10 mouse cellular contexts compared by ENCODE assay signal in genomic region chr10:110938841-110939549, GRCm38 (mm10). TPM values are rescaled to one million over a fixed set of nuclear protein-coding genes. Genes with fewer than 3 reads are reported as not detected.
DNase-seq lines count a peak whose midpoint lies in the region; ATAC-seq lines count a peak whose summit lies in the region.
"Had no signal": no experiment of that assay in that cellular context is flagged by ENCODE, and none has a peak within 500 bp of the region (broad histone marks: within the 10 kb centered on the region; RNA-seq: fewer than 3 reads in every experiment).

No protein-coding gene starts in this region.

- H3K9me3 ChIP-seq in lung, embryonic 16.5 days (ENCODE audit: control insufficient read depth, low read length): no peaks in the 10 kb centered on the region

- peak; percentile 75 for ATAC-seq in frontal cortex, adult (ENCODE audit: low TSS enrichment)
- ATAC-seq in lung, embryonic 16.5 days (ENCODE audit: low read depth): 0 out of 2 replicates have a peak, but pooled peaks have one; percentile 43

- H3K36me3 ChIP-seq in lung, embryonic 16.5 days (ENCODE audit: control insufficient read depth, insufficient read depth, low read length): peaks cover 4% of the 10 kb centered on the region

- H3K4me2 ChIP-seq in lung, embryonic 16.5 days (ENCODE audit: low read depth, low read length): no peak overlapping the region
- H3K4me2 ChIP-seq: heart, embryonic 11.5 days had no signal

- H3K9ac ChIP-seq in lung, embryonic 16.5 days (ENCODE audit: low read length): no peak overlapping the region

- no peak overlapping the region for H3K27ac ChIP-seq in lung, embryonic 16.5 days (ENCODE audit: low read length)

- H3K4me1 ChIP-seq in lung, embryonic 16.5 days (replicated peaks; ENCODE audit: control insufficient read depth, insufficient read depth, low read length): peaks cover 14% of the 10 kb centered on the region

- no peak overlapping the region for H3K4me3 ChIP-seq in lung, embryonic 16.5 days (ENCODE audit: low read length)

- DNase-seq in frontal cortex, postnatal 14 days (ENCODE audit: low spot score in 2 of 2): no peak
- DNase-seq in lung, postnatal 36 days: no peak
- DNase-seq in layer of hippocampus, adult 9-10 months (ENCODE audit: low spot score): peak; percentile 49
- peak; percentile 39 for DNase-seq in right cerebral cortex, postnatal 14 days
- no peak for DNase-seq in adipocyte (ENCODE audit: low spot score)
- DNase-seq in adrenal gland, adult 18-20 months (ENCODE audit: low spot score in 2 of 2): no peak
- DNase-seq: embryo, embryonic 11 days had no signal

- WGBS in lung, embryonic 16.5 days: 70% methylated on average over 19 of the region's 19 CpGs

- no peaks in the 10 kb centered on the region for H3K27me3 ChIP-seq in lung, embryonic 16.5 days (ENCODE audit: control insufficient read depth, insufficient read depth, low read depth, low read length)

RNA-seq across cellular contexts. Expression of gene Csrp2, which starts 19.4 kb away (rescaled TPM):
- polyA plus RNA-seq in lung, embryonic 16.5 days (2015; fragmentation: Nextera tagmentation; extraction: Ambion mirVana): 196 and 197 TPM in 2 replicates
- 100 to 1,000 TPM; 140 to 186 TPM for total RNA-seq in adrenal gland, adult 18-20 months (2021)

Comparison
In these comparisons a context has a peak if more than half of its experiments do, and no peak if none do; other contexts are left out.
1. DNase-seq: peak in layer of hippocampus, adult 9-10 months (single experiment) and right cerebral cortex, postnatal 14 days (single experiment); none in frontal cortex, postnatal 14 days (0 of 2), lung, postnatal 36 days (single experiment), adipocyte (single experiment) and adrenal gland, adult 18-20 months (0 of 2).